21 mouse cellular contexts compared by ENCODE assay signal in genomic region chr6:67251095-67251494, GRCm38 (mm10). TPM values are rescaled to one million over a fixed set of nuclear protein-coding genes. Genes with fewer than 3 reads are reported as not detected.
A peak's percentile ranks its signal among the peaks of the same experiment; 100 is the strongest.
DNase-seq lines count a peak whose midpoint lies in the region; ATAC-seq and TF ChIP-seq lines count a peak whose summit lies in the region.
"Had no signal": no experiment of that assay in that cellular context is flagged by ENCODE, and none has a peak within 500 bp of the region (broad histone marks: within the 10 kb centered on the region; RNA-seq: fewer than 3 reads in every experiment).

No protein-coding gene starts in this region.

- H3K36me3 ChIP-seq in intestine, postnatal 0 days (ENCODE audit: control insufficient read depth, insufficient read depth) = no peaks in the 10 kb centered on the region
- H3K36me3 ChIP-seq: embryonic facial prominence, embryonic 13.5 days; embryonic facial prominence, embryonic 15.5 days; forebrain, embryonic 15.5 days had no signal

- TF ChIP-seq CTCF in intestine, postnatal 0 days (IDR thresholded peaks at IDR 0.05; ENCODE audit: low read depth) = no peak

- no peak overlapping the region for H3K4me3 ChIP-seq in intestine, postnatal 0 days (ENCODE audit: low read depth, low read length)
- H3K4me3 ChIP-seq: embryonic facial prominence, embryonic 13.5 days; embryonic facial prominence, embryonic 15.5 days; erythroblast, embryonic 14.5 days; forebrain, embryonic 13.5 days; forebrain, embryonic 15.5 days had no signal

- no peaks in the 10 kb centered on the region for H3K27me3 ChIP-seq in intestine, postnatal 0 days (replicated peaks; ENCODE audit: control insufficient read depth, insufficient read depth, low read length)
- H3K27me3 ChIP-seq: embryonic facial prominence, embryonic 13.5 days; embryonic facial prominence, embryonic 15.5 days; forebrain, embryonic 13.5 days; forebrain, embryonic 15.5 days had no signal

- H3K9ac ChIP-seq in intestine, postnatal 0 days (ENCODE audit: low read depth, low read length) = no peak overlapping the region
- H3K9ac ChIP-seq: embryonic facial prominence, embryonic 13.5 days; embryonic facial prominence, embryonic 15.5 days; forebrain, embryonic 13.5 days; forebrain, embryonic 15.5 days; forebrain, postnatal 0 days had no signal

- 82% methylated on average over 4 of the region's 4 CpGs for WGBS in intestine, postnatal 0 days

- DNase-seq in urinary bladder, postnatal 14 days (ENCODE audit: low spot score) = peak; percentile 38
- DNase-seq in urinary bladder, adult 18-20 months (ENCODE audit: low spot score in 2 of 2) = no peak
- peak; percentile 94 for DNase-seq in fat pad, adult 2 months (ENCODE audit: extremely low read depth, low read depth, low spot score)
- peak; percentile 91 for DNase-seq in gonadal fat pad, adult 2 months (ENCODE audit: low read depth)
- DNase-seq: adrenal gland, adult 2 months; adrenal gland, postnatal 10 days; adrenal gland, postnatal 25 days; cerebellum, adult 11 months; cerebellum, adult 18-20 months; cerebellum, adult 8-10 months; cerebellum, adult 9-11 months; cerebellum, postnatal 14 days; cerebellum, postnatal 36 days; embryo, embryonic 11 days; forebrain, postnatal 0 days had no signal

- no peaks in the 10 kb centered on the region for H3K9me3 ChIP-seq in intestine, postnatal 0 days (ENCODE audit: control insufficient read depth)
- H3K9me3 ChIP-seq: embryonic facial prominence, embryonic 13.5 days; embryonic facial prominence, embryonic 15.5 days; forebrain, embryonic 13.5 days; forebrain, embryonic 15.5 days had no signal

- ATAC-seq in intestine, postnatal 0 days = no peak
- ATAC-seq: forebrain, embryonic 13.5 days; forebrain, embryonic 15.5 days; forebrain, postnatal 0 days had no signal

- H3K4me1 ChIP-seq in intestine, postnatal 0 days (replicated peaks; ENCODE audit: control insufficient read depth, insufficient read depth, low read length) = no peaks in the 10 kb centered on the region
- H3K4me1 ChIP-seq: embryonic facial prominence, embryonic 13.5 days; embryonic facial prominence, embryonic 15.5 days; forebrain, embryonic 13.5 days; forebrain, embryonic 15.5 days had no signal

- H3K27ac ChIP-seq in intestine, postnatal 0 days (ENCODE audit: low read depth, low read length) = no peak overlapping the region
- H3K27ac ChIP-seq: embryonic facial prominence, embryonic 13.5 days; embryonic facial prominence, embryonic 15.5 days; forebrain, embryonic 13.5 days; forebrain, embryonic 15.5 days had no signal

- H3K4me2 ChIP-seq in intestine, postnatal 0 days (replicated peaks; ENCODE audit: low read depth) = no peak overlapping the region
- H3K4me2 ChIP-seq: embryonic facial prominence, embryonic 13.5 days; embryonic facial prominence, embryonic 15.5 days; forebrain, embryonic 13.5 days; forebrain, embryonic 15.5 days had no signal

RNA-seq across cellular contexts. Expression of gene Serbp1, which starts 13.1 kb away (rescaled TPM):
- polyA plus RNA-seq in gonadal fat pad, adult 2 months (2012; rRNA removed) = 37.8 and 64.9 TPM in 2 replicates
- 209 and 220 TPM in 2 replicates for polyA plus RNA-seq in intestine, postnatal 0 days (2015; fragmentation: Nextera tagmentation; extraction: Ambion mirVana)

Comparison
In these comparisons a context has a peak if more than half of its experiments do, and no peak if none do; other contexts are left out.
1. DNase-seq: peak in urinary bladder, postnatal 14 days (single experiment), fat pad, adult 2 months (single experiment) and gonadal fat pad, adult 2 months (single experiment); none in urinary bladder, adult 18-20 months (0 of 2).